ENCODE assay signal across 20 mouse cellular contexts in the genomic region with DNA sequence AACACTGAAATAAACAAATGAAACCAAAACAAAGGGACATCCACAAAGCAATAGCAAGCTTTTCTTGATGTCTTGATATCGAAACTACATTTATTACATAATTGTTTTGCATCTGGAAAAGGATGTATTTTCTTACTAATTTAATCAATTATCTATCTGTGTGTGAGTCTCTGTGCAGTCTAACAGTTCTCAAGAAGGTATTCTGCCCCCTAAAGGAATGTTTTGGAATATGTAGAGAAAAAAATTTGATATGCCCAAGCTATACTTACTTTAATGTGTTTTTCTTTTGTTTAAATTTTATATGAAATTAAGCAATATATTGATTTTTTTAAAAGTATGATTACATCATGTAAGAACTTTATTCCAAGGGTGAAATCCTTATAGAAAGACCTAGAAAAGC. TPM values are rescaled to one million over a fixed set of nuclear protein-coding genes. Genes with fewer than 3 reads are reported as not detected.
DNase-seq lines count a peak whose midpoint lies in the region; ATAC-seq and TF ChIP-seq lines count a peak whose summit lies in the region.
"Had no signal": no experiment of that assay in that cellular context is flagged by ENCODE, and none has a peak within 500 bp of the region (broad histone marks: within the 10 kb centered on the region; RNA-seq: fewer than 3 reads in every experiment).

No protein-coding gene starts in this region.

- H3K9me3 ChIP-seq in forebrain, postnatal 0 days (ENCODE audit: low read length), result no peaks in the 10 kb centered on the region
- H3K9me3 ChIP-seq in forebrain, embryonic 15.5 days, result no peaks in the 10 kb centered on the region
- H3K9me3 ChIP-seq: heart, embryonic 10.5 days; neural tube, embryonic 15.5 days; stomach, embryonic 15.5 days had no signal

- no peak for TF ChIP-seq POLR2A in liver, adult 2 months (IDR thresholded peaks at IDR 0.05; ENCODE audit: extremely low read depth, insufficient read depth, low read length)

- peaks cover 38% of the 10 kb centered on the region for H3K27me3 ChIP-seq in forebrain, postnatal 0 days (ENCODE audit: insufficient read depth, low read length)
- peaks cover 53% of the 10 kb centered on the region for H3K27me3 ChIP-seq in forebrain, embryonic 15.5 days
- H3K27me3 ChIP-seq in liver, adult 2 months (ENCODE audit: control insufficient read depth, insufficient read depth, low read length), result peaks cover 12% of the 10 kb centered on the region

- TF ChIP-seq CTCF in forebrain, postnatal 0 days (IDR thresholded peaks at IDR 0.05; ENCODE audit: low read depth), result 0 out of 2 replicates have a peak, but pooled peaks have one; percentile 19
- TF ChIP-seq CTCF in liver, adult 2 months (IDR thresholded peaks at IDR 0.05; ENCODE audit: low read depth, low read length), result no peak

- no peaks in the 10 kb centered on the region for H3K79me2 ChIP-seq in liver, adult 2 months (ENCODE audit: control insufficient read depth, insufficient read depth, low read length)

- DNase-seq in forebrain, postnatal 0 days, result no peak
- peak; percentile 28 for DNase-seq in liver, adult 2 months (ENCODE audit: extremely low read depth, low read depth, low spot score)
- DNase-seq in liver, result no peak
- DNase-seq in thymus, postnatal 0 days (ENCODE audit: low spot score), result peak; percentile 25
- no peak for DNase-seq in thymus, postnatal 25 days
- DNase-seq in adrenal gland, adult 8-10 months, result no peak
- DNase-seq in cerebellum, adult 11-12 months, result no peak
- DNase-seq: adrenal gland, postnatal 36 days; cerebellum, postnatal 10 days; embryo, embryonic 11 days; gastrocnemius, postnatal 10 days; heart, postnatal 4 days; layer of hippocampus, adult 9-11 months; thymus, postnatal 14 days had no signal

- WGBS in forebrain, postnatal 0 days, result 96% methylated on average over 1 of the region's 1 CpGs
- WGBS in forebrain, embryonic 15.5 days, result 97% methylated on average over 1 of the region's 1 CpGs
- WGBS in liver, adult 2 months, result 85% methylated on average over 1 of the region's 1 CpGs

- peaks cover 11% of the 10 kb centered on the region; the same call in 1 of the 2 replicates for H3K4me1 ChIP-seq in forebrain, postnatal 0 days (ENCODE audit: insufficient read depth)
- peaks cover 28% of the 10 kb centered on the region for H3K4me1 ChIP-seq in forebrain, embryonic 15.5 days
- peaks cover 6% of the 10 kb centered on the region for H3K4me1 ChIP-seq in liver, adult 2 months (ENCODE audit: control insufficient read depth, insufficient read depth, low read length)

- no peak overlapping the region for H3K9ac ChIP-seq in forebrain, postnatal 0 days
- no peak overlapping the region for H3K9ac ChIP-seq in forebrain, embryonic 15.5 days (replicated peaks)
- no peak overlapping the region for H3K9ac ChIP-seq in liver, adult 2 months (ENCODE audit: low read depth, low read length)
- H3K9ac ChIP-seq: neural tube, embryonic 15.5 days; stomach, embryonic 15.5 days had no signal

- no peaks in the 10 kb centered on the region for H3K36me3 ChIP-seq in forebrain, postnatal 0 days (ENCODE audit: insufficient read depth)
- no peaks in the 10 kb centered on the region for H3K36me3 ChIP-seq in forebrain, embryonic 15.5 days
- no peaks in the 10 kb centered on the region for H3K36me3 ChIP-seq in liver, adult 2 months (ENCODE audit: control insufficient read depth, insufficient read depth, low read length)
- H3K36me3 ChIP-seq: heart, embryonic 10.5 days; neural tube, embryonic 15.5 days; stomach, embryonic 15.5 days had no signal

- no peak for ATAC-seq in forebrain, postnatal 0 days
- ATAC-seq in forebrain, embryonic 15.5 days (replicated peaks), result no peak
- ATAC-seq: inflammation-experienced regulatory T-cells, adult 6 months had no signal

- no peak overlapping the region for H3K4me2 ChIP-seq in forebrain, postnatal 0 days (ENCODE audit: low read depth)
- H3K4me2 ChIP-seq in forebrain, embryonic 15.5 days (replicated peaks), result no peak overlapping the region
- H3K4me2 ChIP-seq: neural tube, embryonic 15.5 days; stomach, embryonic 15.5 days had no signal

- H3K4me3 ChIP-seq in forebrain, postnatal 0 days (ENCODE audit: low read depth, low read length), result no peak overlapping the region
- no peak overlapping the region for H3K4me3 ChIP-seq in forebrain, embryonic 15.5 days
- H3K4me3 ChIP-seq in liver, adult 2 months (ENCODE audit: insufficient read depth, low read depth, low read length), result no peak overlapping the region
- H3K4me3 ChIP-seq: heart, embryonic 10.5 days; neural tube, embryonic 15.5 days; stomach, embryonic 15.5 days had no signal

- no peak overlapping the region for H3K27ac ChIP-seq in forebrain, postnatal 0 days (ENCODE audit: low read depth, low read length)
- no peak overlapping the region for H3K27ac ChIP-seq in forebrain, embryonic 15.5 days (replicated peaks)
- no peak overlapping the region for H3K27ac ChIP-seq in liver, adult 2 months (replicated peaks; ENCODE audit: insufficient read depth, low read depth, low read length)
- H3K27ac ChIP-seq: heart, embryonic 10.5 days; neural tube, embryonic 15.5 days; stomach, embryonic 15.5 days had no signal

RNA-seq across cellular contexts. Expression of gene B3gnt6, which starts 8.7 kb away (rescaled TPM):
- 0.08 and 0.19 TPM in 2 replicates for total RNA-seq in forebrain, postnatal 0 days (2014; rRNA removed)
- 0.26 and 0.63 TPM in 2 replicates for polyA plus RNA-seq in forebrain, postnatal 0 days (2015; fragmentation: Nextera tagmentation; extraction: Ambion mirVana)
- polyA plus RNA-seq in forebrain, embryonic 15.5 days (2015; fragmentation: Nextera tagmentation; extraction: Ambion mirVana), result 0.15 and 0.42 TPM in 2 replicates
- not detected in 2 replicates for total RNA-seq in liver, adult 2 months (2014; rRNA removed)
- 0.04 and 0.12 TPM in 2 replicates for polyA plus RNA-seq in liver, adult 2 months (2012; rRNA removed)
- polyA plus RNA-seq in thymus, postnatal 0 days (2015; fragmentation: Nextera tagmentation; extraction: Ambion mirVana), result 0.22 and 0.24 TPM in 2 replicates
- total RNA-seq in adrenal gland, adult 8-10 months (2022), result 10 to 100 TPM in 1 of 4 experiments, 1 to 10 TPM in 1, under 1 TPM in 1, not detected in 1; 0.37 to 12.5 (median 6.0) TPM
- total RNA-seq: gastrocnemius, postnatal 10 days; heart, postnatal 4 days had no signal
- polyA plus RNA-seq: heart, embryonic 10.5 days had no signal

RNA-seq across cellular contexts. Expression of gene Capn5, which starts 12.5 kb away (rescaled TPM):
- total RNA-seq in forebrain, postnatal 0 days (2014; rRNA removed), result 35.8 and 39.2 TPM in 2 replicates
- polyA plus RNA-seq in forebrain, postnatal 0 days (2015; fragmentation: Nextera tagmentation; extraction: Ambion mirVana), result 21.3 and 22.6 TPM in 2 replicates
- polyA plus RNA-seq in forebrain, embryonic 15.5 days (2015; fragmentation: Nextera tagmentation; extraction: Ambion mirVana), result 15.5 and 15.9 TPM in 2 replicates
- total RNA-seq in liver, adult 2 months (2014; rRNA removed), result 1.0 and 1.6 TPM in 2 replicates
- 2.2 TPM in 2 replicates for polyA plus RNA-seq in liver, adult 2 months (2012; rRNA removed)
- polyA plus RNA-seq in thymus, postnatal 0 days (2015; fragmentation: Nextera tagmentation; extraction: Ambion mirVana), result 8.4 and 11.1 TPM in 2 replicates
- 10 to 100 TPM in 2 of 4 experiments, 1 to 10 TPM in 2; 6.8 to 11.1 (median 9.8) TPM for total RNA-seq in adrenal gland, adult 8-10 months (2022)

RNA-seq across cellular contexts. Expression of gene Omp, which starts 45.3 kb away (rescaled TPM):
- 0.29 and 0.54 TPM in 2 replicates for total RNA-seq in forebrain, postnatal 0 days (2014; rRNA removed)
- polyA plus RNA-seq in forebrain, postnatal 0 days (2015; fragmentation: Nextera tagmentation; extraction: Ambion mirVana), result 0.31 and 0.38 TPM in 2 replicates
- 0.46 and 0.47 TPM in 2 replicates for polyA plus RNA-seq in forebrain, embryonic 15.5 days (2015; fragmentation: Nextera tagmentation; extraction: Ambion mirVana)
- total RNA-seq in liver, adult 2 months (2014; rRNA removed), result 0.07 and 0.18 TPM in 2 replicates
- 0.12 and 0.22 TPM in 2 replicates for polyA plus RNA-seq in liver, adult 2 months (2012; rRNA removed)
- polyA plus RNA-seq in thymus, postnatal 0 days (2015; fragmentation: Nextera tagmentation; extraction: Ambion mirVana), result 0.55 and 0.70 TPM in 2 replicates
- total RNA-seq in adrenal gland, adult 8-10 months (2022), result 1 to 10 TPM in 2 of 4 experiments, under 1 TPM in 2; 0.40 to 1.4 (median 0.94) TPM
- total RNA-seq: megakaryocyte, adult 5-6 weeks had no signal
- polyA plus RNA-seq: inflammation-experienced regulatory T-cells, adult 6 months had no signal

Comparison
In these comparisons a context has a peak if more than half of its experiments do, and no peak if none do; other contexts are left out.
1. DNase-seq: peak in liver, adult 2 months (single experiment) and thymus, postnatal 0 days (single experiment); none in forebrain, postnatal 0 days (single experiment), liver (single experiment), thymus, postnatal 25 days (single experiment), adrenal gland, adult 8-10 months (single experiment) and cerebellum, adult 11-12 months (single experiment).